Mouse (Mus musculus): Measurements from ENCODE around the gene Adamtsl5.

GRCm38 (mm10) chr10:80374063-80374462 lies 25.9 kb upstream of the Adamtsl5 start:
- TF ChIP-seq POLR2A (IDR thresholded peaks at IDR 0.05; ENCODE audit: borderline replicate concordance, low read depth, low read length) = no peak
- TF ChIP-seq CTCF (IDR thresholded peaks at IDR 0.05; ENCODE audit: low read depth, low read length) = peak; percentile 56; the same call in 1 of the 2 replicates
